Mouse (Mus musculus) heart, adult 2 months (tissue): ENCODE results near the gene As3mt. TPM values are rescaled to one million over a fixed set of nuclear protein-coding genes. Genes with fewer than 3 reads are reported as not detected.

ENCODE experiments used
- DNase-seq, 2 experiments: peaks; one replicate each; pipeline ENCODE4 v3.0.0; 2021
- H3K27ac ChIP-seq: fragments of 200-600 bp; 2 replicates; pipeline ENCODE4 v1.8.1; 2022
- H3K27me3 ChIP-seq: fragments of 200-500 bp; 2 replicates; pipeline ENCODE4 v1.6.1; 2012; ENCODE audit warnings: mild to moderate bottlenecking, low read length, inconsistent platforms, mixed read lengths; ENCODE audit not compliant: control insufficient read depth, insufficient read depth
- H3K36me3 ChIP-seq: fragments of 200-500 bp; 2 replicates; pipeline ENCODE4 v1.6.1; 2012; ENCODE audit warnings: low read length, inconsistent platforms; ENCODE audit not compliant: control insufficient read depth, insufficient read depth
- H3K4me1 ChIP-seq: fragments of 200-500 bp; 2 replicates; pipeline ENCODE4 v1.6.1; 2011; ENCODE audit warnings: low read length; ENCODE audit not compliant: control insufficient read depth, insufficient read depth
- H3K4me3 ChIP-seq: fragments of 200-600 bp; 2 replicates; pipeline ENCODE4 v1.8.1; 2022
- H3K79me2 ChIP-seq: fragments of 200-500 bp; replicated peaks from 2 replicates; pipeline ENCODE4 v1.6.1; 2012; ENCODE audit warnings: mild to moderate bottlenecking, inconsistent platforms, low read length, moderate library complexity, mixed read lengths; ENCODE audit not compliant: control insufficient read depth, insufficient read depth
- H3K9ac ChIP-seq: fragments of 200-500 bp; 2 replicates; pipeline ENCODE4 v1.6.1; 2012; ENCODE audit warnings: low read depth, mild to moderate bottlenecking, control low read depth, inconsistent platforms, low read length, mixed read lengths
- CTCF ChIP-seq: fragments of 200-600 bp; IDR thresholded peaks from 2 replicates; pipeline ENCODE4 v1.8.1; 2022; ENCODE audit warnings: antibody characterized with exemption, mild to moderate bottlenecking, moderate library complexity
- EP300 ChIP-seq: fragments of 200-500 bp; IDR thresholded peaks from 2 replicates; pipeline ENCODE4 v1.6.1; 2011; ENCODE audit warnings: low read depth, low read length, control low read depth; ENCODE audit not compliant: insufficient read depth
- POLR2A ChIP-seq: fragments of 200-500 bp; IDR thresholded peaks from 2 replicates; pipeline ENCODE4 v1.6.1; 2011; ENCODE audit warnings: mild to moderate bottlenecking, low read depth, low read length, control low read depth; ENCODE audit not compliant: insufficient read depth
- WGBS: fragments of 180-500 bp; shearing (Covaris S2); methylation state at CpG from one replicate; pipeline ENCODE4 v1.1.7; 2018; 5-methylcytosine and 5-hydroxymethylcytosine counted together
- intact Hi-C: fragments of 180-260 bp; cut with DNase I; formaldehyde crosslinking; loops from one replicate; pipeline ENCODE4 v1.15.1; 2025
- polyA plus RNA-seq: library from polyadenylated mRNA; depleted of rRNA; stranded (reverse); fragments of >200 nt; gene quantifications from 2 replicates; pipeline ENCODE4 v1.2.3, GENCODE M21; 2012
- total RNA-seq, 2 experiments: library from RNA; stranded (reverse); gene quantifications; 2 replicates each; pipeline ENCODE4 v1.2.3; 2021

Gene As3mt
- total and polyA plus RNA-seq, 3 experiments = 33.2 to 99.2 (median 86.2) TPM

- TF ChIP-seq EP300 = no peak
- TF ChIP-seq POLR2A = no peak
- no peak for TF ChIP-seq CTCF
- Histone ChIP-seq H3K9ac (no peak within 1 kb of the TSS), H3K4me1 (no peaks in the 10 kb centered on the region; the same call in 1 of the 2 replicates), H3K27me3 (no peaks in the 10 kb centered on the region), H3K79me2 (no peaks in the 10 kb centered on the region), H3K36me3 (no peaks in the 10 kb centered on the region), H3K4me3 (no peak within 1 kb of the TSS), H3K27ac (no peak within 1 kb of the TSS)
- 23% methylated on average over 5 of the region's 5 CpGs for WGBS
- no peak for DNase-seq
- intact Hi-C loops = loop anchor here (5.0 kb wide), 1 partner anchor 319 kb away; no protein-coding TSS in a partner anchor
Measured at GRCm38 (mm10) chr19:46672766-46673418, 34.4 kb upstream of the As3mt start, which contains the start of gene Cyp17a1. Cyp17a1 (minus strand) TSS chr19:46673172.

GRCm38 (mm10) chr19:46675641-46676040 is 31.6 kb upstream of the As3mt start:
- TF ChIP-seq CTCF (no peak), EP300 (no peak), POLR2A (no peak)
- H3K4me1 ChIP-seq = no peaks in the 10 kb centered on the region
- intact Hi-C loops = no loop called here
- H3K27ac ChIP-seq = no peak overlapping the region
- H3K9ac ChIP-seq = no peak overlapping the region
- no peak for DNase-seq
- no peaks in the 10 kb centered on the region for H3K36me3 ChIP-seq
- H3K27me3 ChIP-seq = no peaks in the 10 kb centered on the region
- H3K4me3 ChIP-seq = no peak overlapping the region
- no peaks in the 10 kb centered on the region for H3K79me2 ChIP-seq
- 87% methylated on average over 3 of the region's 3 CpGs for WGBS

DNA sequence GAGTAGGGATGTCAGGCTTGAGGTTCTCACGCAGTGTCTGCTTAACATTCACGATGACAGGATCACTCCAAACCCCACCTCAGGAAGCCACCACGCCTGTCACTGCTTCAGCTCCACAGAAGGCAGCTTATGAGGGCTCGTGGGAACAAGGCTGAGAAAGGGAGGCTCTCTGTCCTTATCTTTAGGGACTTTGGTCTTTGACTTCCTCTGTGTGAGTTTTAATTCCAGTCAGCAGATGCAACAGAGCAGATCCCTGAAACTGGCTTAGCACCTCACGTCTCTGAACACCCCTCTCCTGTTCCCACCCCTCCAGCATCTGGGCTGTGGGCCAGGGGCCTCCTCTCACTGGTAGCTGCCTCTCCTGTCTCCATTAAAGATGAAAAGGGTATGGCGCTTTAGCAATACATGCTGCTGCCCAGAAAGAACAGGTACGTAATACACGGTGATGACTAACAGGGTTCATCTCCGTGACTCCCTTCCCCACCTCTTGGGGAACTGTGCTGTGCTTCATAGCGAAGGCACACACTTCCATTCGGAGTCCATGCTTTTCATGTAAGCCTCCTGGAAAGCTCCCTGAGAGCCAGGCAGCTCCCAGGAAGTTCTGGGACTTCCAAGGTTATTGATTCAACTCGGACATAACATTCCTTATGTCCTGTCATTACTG is 27.4 kb upstream of the As3mt start:
- Histone ChIP-seq H3K27ac (no peak overlapping the region), H3K4me3 (no peak overlapping the region), H3K9ac (no peak overlapping the region), H3K4me1 (no peaks in the 10 kb centered on the region), H3K27me3 (no peaks in the 10 kb centered on the region), H3K79me2 (no peaks in the 10 kb centered on the region), H3K36me3 (no peaks in the 10 kb centered on the region)
- no peak for DNase-seq
- intact Hi-C loops = no loop called here
- WGBS = 47% methylated on average over 12 of the region's 12 CpGs
- TF ChIP-seq CTCF (no peak), POLR2A (no peak), EP300 (no peak)

- 2% methylated on average over 44 of the region's 44 CpGs for WGBS
Measured at GRCm38 (mm10) chr19:46689460-46690372, 17.5 kb upstream of the As3mt start, which contains the start of gene Borcs7. Borcs7 (plus strand) TSS chr19:46689906.

DNA sequence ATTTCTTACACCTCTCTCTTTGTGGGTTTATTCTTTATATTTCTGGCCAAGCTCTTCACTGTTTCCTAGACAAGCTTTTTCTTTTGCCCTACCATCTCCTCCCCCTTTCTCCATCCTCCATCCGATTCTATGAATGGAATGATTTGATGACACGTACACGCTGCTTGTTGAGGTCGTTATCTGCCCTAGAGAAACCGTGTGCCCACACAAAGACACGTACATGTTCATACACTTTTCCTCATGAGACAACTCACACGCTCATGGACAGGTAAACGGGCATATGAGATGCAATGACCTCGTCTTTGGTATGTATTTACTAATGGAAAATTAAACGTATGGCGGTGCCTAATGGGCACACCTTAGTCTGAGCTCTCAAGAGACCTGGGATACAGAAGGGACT is 16.9 kb upstream of the As3mt start:
- no peak for TF ChIP-seq CTCF
- TF ChIP-seq POLR2A = no peak
- TF ChIP-seq EP300 = no peak
- Histone ChIP-seq H3K36me3 (no peaks in the 10 kb centered on the region), H3K27me3 (no peaks in the 10 kb centered on the region), H3K4me3 (peak overlapping the region; percentile 93), H3K79me2 (0 out of 2 replicates have a peak, but pooled peaks cover 1% of the 10 kb centered on the region), H3K4me1 (peaks cover 2% of the 10 kb centered on the region), H3K27ac (peak overlapping the region; percentile 95), H3K9ac (no peak overlapping the region; the same call in 1 of the 2 replicates)
- intact Hi-C loops = no loop called here
- WGBS = 70% methylated on average over 11 of the region's 11 CpGs
- no peak for DNase-seq

More at GRCm38 (mm10) chr19:46689460-46690372, 17.5 kb upstream of the As3mt start, which contains the start of gene Borcs7:
- no peaks in the 10 kb centered on the region for H3K36me3 ChIP-seq
- no peaks in the 10 kb centered on the region for H3K27me3 ChIP-seq
- H3K4me3 ChIP-seq = peak within 1 kb of the TSS; percentile 93
- intact Hi-C loops = loop anchor here (1.0 kb wide), 1 partner anchor 16 kb away; no protein-coding TSS in a partner anchor
- peak within 1 kb of the TSS; percentile 81 for H3K9ac ChIP-seq
- 0 out of 2 replicates have a peak, but pooled peaks have one; percentile 7 for TF ChIP-seq EP300
- TF ChIP-seq CTCF = no peak
- peaks cover 2% of the 10 kb centered on the region for H3K4me1 ChIP-seq
- peak within 1 kb of the TSS; percentile 95 for H3K27ac ChIP-seq
- DNase-seq = peak; percentile 92 to 93
- H3K79me2 ChIP-seq = 0 out of 2 replicates have a peak, but pooled peaks cover 1% of the 10 kb centered on the region
